Mouse (Mus musculus) MEL (cell line): ENCODE measurements around the gene Mrpl45. TPM values are rescaled to one million over a fixed set of nuclear protein-coding genes. Genes with fewer than 3 reads are reported as not detected.

Experiments used
- DNase-seq: peaks from one replicate; pipeline ENCODE4 v3.0.0; 2011; ENCODE audit warnings: low read depth, low spot score
- H3K27ac ChIP-seq: 2 replicates; pipeline ENCODE4 v1.5.1; 2012; ENCODE audit warnings: low read depth, mild to moderate bottlenecking, control low read depth, low read length, moderate library complexity; ENCODE audit not compliant: control insufficient read depth
- H3K27me3 ChIP-seq, 2 experiments: fragments of 150-350 bp in 1 of 2; sonication (generic) in 1 of 2; 2 replicates each; pipeline ENCODE4 v1.6.1; 2012; ENCODE audit warnings: low read length in 2 of 2, mild to moderate bottlenecking in 2 of 2, improper control_type of control experiment in 1 of 2, moderate library complexity in 1 of 2; ENCODE audit not compliant: insufficient read depth in 2 of 2, control insufficient read depth in 1 of 2
- H3K36me3 ChIP-seq, 2 experiments: 2 replicates each; pipeline ENCODE4 v1.6.1; 2012 to 2014; ENCODE audit warnings: low read length in 2 of 2, improper control_type of control experiment in 1 of 2, inconsistent platforms in 1 of 2, mild to moderate bottlenecking in 1 of 2; ENCODE audit not compliant: insufficient read depth in 2 of 2, control insufficient read depth in 1 of 2
- H3K4me1 ChIP-seq, 2 experiments: fragments of 150-350 bp in 1 of 2; sonication (generic) in 1 of 2; 2 replicates each; pipeline ENCODE4 v1.6.1; 2012; ENCODE audit warnings: low read length in 2 of 2, improper control_type of control experiment in 1 of 2, mild to moderate bottlenecking in 1 of 2; ENCODE audit not compliant: insufficient read depth in 2 of 2, control insufficient read depth in 1 of 2
- H3K4me3 ChIP-seq, 2 experiments: fragments of 150-350 bp in 1 of 2; sonication (generic) in 1 of 2; 2 replicates each; pipeline ENCODE4 v1.5.1; 2012; ENCODE audit warnings: low read depth in 2 of 2, low read length in 2 of 2, mild to moderate bottlenecking in 2 of 2, moderate library complexity in 2 of 2, control low read depth in 1 of 2, improper control_type of control experiment in 1 of 2; ENCODE audit not compliant: control insufficient read depth in 1 of 2, insufficient read depth in 1 of 2
- H3K79me2 ChIP-seq: 2 replicates; pipeline ENCODE4 v1.6.1; 2012; ENCODE audit warnings: mild to moderate bottlenecking, low read length, moderate library complexity; ENCODE audit not compliant: control insufficient read depth, poor library complexity, insufficient read depth
- H3K9ac ChIP-seq: 2 replicates; pipeline ENCODE4 v1.6.1; 2012; ENCODE audit warnings: low read depth, mild to moderate bottlenecking, control low read depth, low read length, moderate library complexity; ENCODE audit not compliant: control insufficient read depth, poor library complexity, severe bottlenecking
- H3K9me3 ChIP-seq: fragments of 150-350 bp; sonication (generic); replicated peaks from 2 replicates; pipeline ENCODE4 v1.6.1; 2012; ENCODE audit warnings: mild to moderate bottlenecking, low read length, improper control_type of control experiment, moderate library complexity; ENCODE audit not compliant: insufficient read depth
- BHLHE40 ChIP-seq: IDR thresholded peaks from 2 replicates; pipeline ENCODE4 v1.6.1; 2012; ENCODE audit warnings: low read depth, mild to moderate bottlenecking, inconsistent platforms, low read length, improper control_type of control experiment, borderline replicate concordance
- CHD2 ChIP-seq: IDR thresholded peaks from 2 replicates; pipeline ENCODE4 v1.6.1; 2011; ENCODE audit warnings: low read length, improper control_type of control experiment
- CTCF ChIP-seq, 3 experiments: IDR thresholded peaks in 2 of 3; conservative IDR thresholded peaks in 1 of 3; 2 replicates each; pipeline ENCODE4 v1.5.1; 2011 to 2012; ENCODE audit warnings: low read length in 3 of 3, low read depth in 2 of 3, mild to moderate bottlenecking in 2 of 3, improper control_type of control experiment in 1 of 3, inconsistent platforms in 1 of 3, mixed read lengths in 1 of 3, moderate library complexity in 1 of 3; ENCODE audit not compliant: control insufficient read depth in 1 of 3, insufficient read depth in 1 of 3, poor library complexity in 1 of 3, severe bottlenecking in 1 of 3
- E2F4 ChIP-seq: IDR thresholded peaks from 2 replicates; pipeline ENCODE4 v1.6.1; 2011; ENCODE audit warnings: low read depth, low read length, improper control_type of control experiment, borderline replicate concordance
- ELF1 ChIP-seq: IDR thresholded peaks from 2 replicates; pipeline ENCODE4 v1.6.1; 2014; ENCODE audit warnings: low read depth, mild to moderate bottlenecking, inconsistent platforms, low read length, improper control_type of control experiment, moderate library complexity
- EP300 ChIP-seq, 2 experiments: IDR thresholded peaks; 2 replicates each; pipeline ENCODE4 v1.6.1; 2011; ENCODE audit warnings: improper control_type of control experiment in 2 of 2, low read length in 2 of 2, low read depth in 1 of 2, mild to moderate bottlenecking in 1 of 2
- ETS1 ChIP-seq: IDR thresholded peaks from 2 replicates; pipeline ENCODE4 v1.6.1; 2012; ENCODE audit warnings: low read depth, mild to moderate bottlenecking, inconsistent platforms, low read length, improper control_type of control experiment, moderate library complexity
- GABPA ChIP-seq: IDR thresholded peaks from 2 replicates; pipeline ENCODE4 v1.6.1; 2012; ENCODE audit warnings: low read depth, mild to moderate bottlenecking, inconsistent platforms, low read length, improper control_type of control experiment, moderate library complexity
- GATA1 ChIP-seq: IDR thresholded peaks from 2 replicates; pipeline ENCODE4 v1.6.1; 2011; ENCODE audit warnings: low read depth, low read length, improper control_type of control experiment
- HCFC1 ChIP-seq: IDR thresholded peaks from 2 replicates; pipeline ENCODE4 v1.6.1; 2012; ENCODE audit warnings: low read depth, mild to moderate bottlenecking, inconsistent platforms, low read length, improper control_type of control experiment, moderate library complexity
- JUND ChIP-seq: IDR thresholded peaks from 2 replicates; pipeline ENCODE4 v1.6.1; 2011; ENCODE audit warnings: low read depth, mild to moderate bottlenecking, improper control_type of control experiment, low read length
- KAT2A ChIP-seq: conservative IDR thresholded peaks from 2 replicates; pipeline ENCODE4 v1.6.1; 2012; ENCODE audit warnings: low read depth, low read length, improper control_type of control experiment, inconsistent platforms
- MAFK ChIP-seq: IDR thresholded peaks from 2 replicates; pipeline ENCODE4 v1.6.1; 2011; ENCODE audit warnings: low read depth, mild to moderate bottlenecking, low read length, improper control_type of control experiment, borderline replicate concordance
- MAX ChIP-seq: IDR thresholded peaks from 2 replicates; pipeline ENCODE4 v1.6.1; 2011; ENCODE audit warnings: low read length, improper control_type of control experiment
- MXI1 ChIP-seq: IDR thresholded peaks from 2 replicates; pipeline ENCODE4 v1.6.1; 2011; ENCODE audit warnings: mild to moderate bottlenecking, low read depth, low read length, improper control_type of control experiment
- MYB ChIP-seq: IDR thresholded peaks from 2 replicates; pipeline ENCODE4 v1.6.1; 2011; ENCODE audit warnings: mild to moderate bottlenecking, low read depth, low read length, improper control_type of control experiment
- MYC ChIP-seq: IDR thresholded peaks from 2 replicates; pipeline ENCODE4 v1.6.1; 2011; ENCODE audit warnings: low read depth, mild to moderate bottlenecking, low read length, improper control_type of control experiment, moderate library complexity
- NELFE ChIP-seq: IDR thresholded peaks from 2 replicates; pipeline ENCODE4 v1.6.1; 2011; ENCODE audit warnings: low read depth, low read length, improper control_type of control experiment
- NRF1 ChIP-seq: IDR thresholded peaks from 2 replicates; pipeline ENCODE4 v1.6.1; 2014; ENCODE audit warnings: low read depth, mild to moderate bottlenecking, inconsistent platforms, low read length, improper control_type of control experiment, moderate library complexity; ENCODE audit not compliant: poor library complexity, insufficient read depth, severe bottlenecking
- POLR2A ChIP-seq, 2 experiments: IDR thresholded peaks; 2 replicates each; pipeline ENCODE4 v1.6.1; 2011 to 2012; ENCODE audit warnings: low read length in 2 of 2, mild to moderate bottlenecking in 2 of 2, control low read depth in 1 of 2, improper control_type of control experiment in 1 of 2, low read depth in 1 of 2, moderate library complexity in 1 of 2; ENCODE audit not compliant: control insufficient read depth in 1 of 2, insufficient read depth in 1 of 2, poor library complexity in 1 of 2
- POLR2AphosphoS2 ChIP-seq: IDR thresholded peaks from 2 replicates; pipeline ENCODE4 v1.6.1; 2011; ENCODE audit warnings: low read length, improper control_type of control experiment
- POLR2AphosphoS5 ChIP-seq: IDR thresholded peaks from 2 replicates; pipeline ENCODE4 v1.6.1; 2012; ENCODE audit warnings: low read depth, borderline replicate concordance, mild to moderate bottlenecking, inconsistent platforms, low read length, moderate library complexity, mixed read lengths
- RAD21 ChIP-seq: IDR thresholded peaks from 2 replicates; pipeline ENCODE4 v1.6.1; 2011; ENCODE audit warnings: mild to moderate bottlenecking, low read depth, low read length, improper control_type of control experiment
- RCOR1 ChIP-seq: IDR thresholded peaks from 2 replicates; pipeline ENCODE4 v1.6.1; 2012; ENCODE audit warnings: low read depth, mild to moderate bottlenecking, inconsistent platforms, low read length, improper control_type of control experiment
- SIN3A ChIP-seq: IDR thresholded peaks from 2 replicates; pipeline ENCODE4 v1.6.1; 2012; ENCODE audit warnings: low read length, improper control_type of control experiment, inconsistent platforms
- SMC3 ChIP-seq: IDR thresholded peaks from 2 replicates; pipeline ENCODE4 v1.6.1; 2011; ENCODE audit warnings: low read depth, low read length, improper control_type of control experiment
- TAL1 ChIP-seq: IDR thresholded peaks from 2 replicates; pipeline ENCODE4 v1.6.1; 2012; ENCODE audit warnings: mild to moderate bottlenecking, inconsistent platforms, low read length, moderate library complexity, mixed read lengths
- TBP ChIP-seq: IDR thresholded peaks from 2 replicates; pipeline ENCODE4 v1.8.0; 2011; ENCODE audit warnings: low read depth, low read length, improper control_type of control experiment
- TCF12 ChIP-seq: IDR thresholded peaks from 2 replicates; pipeline ENCODE4 v1.6.1; 2014; ENCODE audit warnings: low read depth, mild to moderate bottlenecking, inconsistent platforms, low read length, improper control_type of control experiment, moderate library complexity
- UBTF ChIP-seq: IDR thresholded peaks from 2 replicates; pipeline ENCODE4 v1.6.1; 2012; ENCODE audit warnings: low read depth, mild to moderate bottlenecking, inconsistent platforms, low read length, improper control_type of control experiment, moderate library complexity, borderline replicate concordance; ENCODE audit not compliant: insufficient read depth
- USF1 ChIP-seq: IDR thresholded peaks from 2 replicates; pipeline ENCODE4 v1.6.1; 2014; ENCODE audit warnings: low read depth, mild to moderate bottlenecking, inconsistent platforms, low read length, improper control_type of control experiment, moderate library complexity
- USF2 ChIP-seq, 2 experiments: IDR thresholded peaks; 2 replicates each; pipeline ENCODE4 v1.6.1; 2011 to 2012; ENCODE audit warnings: improper control_type of control experiment in 2 of 2, low read length in 2 of 2, borderline replicate concordance in 1 of 2, inconsistent platforms in 1 of 2, low read depth in 1 of 2, mild to moderate bottlenecking in 1 of 2; ENCODE audit not compliant: insufficient read depth in 1 of 2
- ZKSCAN1 ChIP-seq: IDR thresholded peaks from 2 replicates; pipeline ENCODE4 v1.6.1; 2012; ENCODE audit warnings: low read depth, mild to moderate bottlenecking, inconsistent platforms, low read length, improper control_type of control experiment, moderate library complexity
- ZMIZ1 ChIP-seq: IDR thresholded peaks from 2 replicates; pipeline ENCODE4 v1.6.1; 2012; ENCODE audit warnings: low read depth, mild to moderate bottlenecking, inconsistent platforms, low read length, improper control_type of control experiment, moderate library complexity
- ZNF384 ChIP-seq: IDR thresholded peaks from 2 replicates; pipeline ENCODE4 v1.6.1; 2012; ENCODE audit warnings: low read depth, mild to moderate bottlenecking, inconsistent platforms, low read length, improper control_type of control experiment
- polyA plus RNA-seq, 2 experiments: library from polyadenylated mRNA; stranded (reverse) in 1 of 2; unstranded in 1 of 2; fragments of >175 nt in 1 of 2; fragments of >200 nt in 1 of 2; gene quantifications; 2 replicates each; pipeline versions ENCODE4 v1.2.1 to v1.2.4; 2012; ENCODE audit warnings: low replicate concordance in 2 of 2, low read depth in 1 of 2; ENCODE audit not compliant: insufficient read length in 2 of 2, insufficient read depth in 1 of 2, missing spikeins in 1 of 2
- total RNA-seq: library from RNA; depleted of rRNA; stranded (reverse); fragments of 300-350 nt; gene quantifications from 2 replicates; pipeline ENCODE4 v1.2.3, GENCODE M21; 2012

Mrpl45 gene
- total and polyA plus RNA-seq, 3 experiments, result 65.0 to 72.7 TPM; not detected in 1

- peak; percentile 81 for DNase-seq
Observed at GRCm38 (mm10) chr11:97280216-97280861, 35.2 kb upstream of the Mrpl45 start, which contains the start of gene Npepps. Npepps (minus strand) TSS chr11:97280638.

DNA sequence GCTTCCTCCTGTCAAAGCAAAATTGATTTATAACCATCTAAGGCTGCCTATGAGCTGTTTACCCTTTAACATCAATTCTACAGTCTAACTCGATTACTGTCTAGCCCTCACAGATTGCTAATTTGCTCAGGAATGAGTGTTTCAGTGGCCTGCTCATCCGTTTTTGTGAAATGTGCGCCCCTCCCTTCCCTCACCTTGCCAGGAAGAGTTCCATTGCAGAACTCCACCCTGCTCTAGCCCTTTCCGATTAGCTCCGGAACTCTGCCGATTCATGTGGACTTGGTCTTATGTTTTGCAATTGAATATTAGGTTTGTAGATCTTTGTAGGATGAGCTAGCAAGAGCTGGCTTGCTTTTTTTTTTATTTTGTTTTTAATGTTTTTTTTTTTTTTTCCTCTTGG is 33.3 kb upstream of the Mrpl45 start:
- DNase-seq, result no peak
- peaks cover 0 to 13% of the 10 kb centered on the region in 2 experiments; a peak in 2 of 4 replicates for H3K36me3 ChIP-seq
- no peaks in the 10 kb centered on the region for H3K9me3 ChIP-seq
- peaks cover 6 to 7% of the 10 kb centered on the region in 2 experiments; a peak in 3 of 4 replicates for H3K4me1 ChIP-seq
- H3K27me3 ChIP-seq, result no peaks in the 10 kb centered on the region
- H3K4me3 ChIP-seq, result no peak overlapping the region
- no peak overlapping the region for H3K27ac ChIP-seq
- H3K79me2 ChIP-seq, result peaks cover 28% of the 10 kb centered on the region
- no peak for TF ChIP-seq USF1
- no peak for TF ChIP-seq JUND
- TF ChIP-seq TAL1, result no peak
- TF ChIP-seq BHLHE40, result no peak
- TF ChIP-seq TBP, result no peak
- 0 out of 2 replicates have a peak, but pooled peaks have one; percentile 10 for TF ChIP-seq ZNF384
- H3K9ac ChIP-seq, result no peak overlapping the region

More at GRCm38 (mm10) chr11:97280216-97280861, 35.2 kb upstream of the Mrpl45 start, which contains the start of gene Npepps:
- TF ChIP-seq POLR2AphosphoS5 (no peak), SIN3A (no peak; the same call in 1 of the 2 replicates), JUND (no peak), EP300 (IDR thresholded peaks at IDR 0.05; ENCODE audit: low read depth in 1 of 2, low read length in 2 of 2) (no peak), GATA1 (no peak), KAT2A (no peak), MAFK (no peak), MAX (no peak), NRF1 (0 out of 2 replicates have a peak, but pooled peaks have one; percentile 23), BHLHE40 (no peak), ZKSCAN1 (no peak), USF2 (IDR thresholded peaks at IDR 0.05; ENCODE audit: borderline replicate concordance in 1 of 2, insufficient read depth in 1 of 2, low read depth in 1 of 2, low read length in 2 of 2) (no peak), RCOR1 (no peak), CHD2 (no peak), SMC3 (no peak), NELFE (peak; percentile 86), MXI1 (peak; percentile 53), ELF1 (no peak), MYC (no peak), POLR2AphosphoS2 (peak; percentile 81; the same call in 1 of the 2 replicates), MYB (no peak), HCFC1 (peak; percentile 55; the same call in 1 of the 2 replicates), E2F4 (no peak), TBP (no peak), ZMIZ1 (0 out of 2 replicates have a peak, but pooled peaks have one; percentile 75), UBTF (no peak), ETS1 (no peak), CTCF (IDR thresholded peaks at IDR 0.05 in 2 of 3, conservative IDR thresholded peaks at IDR 0.05 in 1 of 3; ENCODE audit: control insufficient read depth in 1 of 3, insufficient read depth in 1 of 3, low read depth in 2 of 3, low read length in 3 of 3, poor library complexity in 1 of 3, severe bottlenecking in 1 of 3) (no peak), TCF12 (peak; percentile 38; the same call in 1 of the 2 replicates), ZNF384 (no peak), POLR2A (IDR thresholded peaks at IDR 0.05; ENCODE audit: control insufficient read depth in 1 of 2, insufficient read depth in 1 of 2, low read depth in 1 of 2, low read length in 2 of 2, poor library complexity in 1 of 2) (peak; percentile 84 to 90), GABPA (no peak), RAD21 (no peak), TAL1 (no peak)
- H3K9me3 ChIP-seq, result no peaks in the 10 kb centered on the region
- peak within 1 kb of the TSS; percentile 75 for H3K27ac ChIP-seq
- peak within 1 kb of the TSS; percentile 85 to 89 for H3K4me3 ChIP-seq
- H3K4me1 ChIP-seq, result peaks cover 9 to 16% of the 10 kb centered on the region in 2 experiments
- H3K36me3 ChIP-seq, result peaks cover 0 to 22% of the 10 kb centered on the region in 2 experiments; a peak in 2 of 4 replicates
- peak within 1 kb of the TSS; percentile 95 for H3K9ac ChIP-seq
- no peaks in the 10 kb centered on the region for H3K27me3 ChIP-seq
- peaks cover 40% of the 10 kb centered on the region for H3K79me2 ChIP-seq
